Mouse (Mus musculus): ENCODE data around the gene Rtn4r. TPM values are rescaled to one million over a fixed set of nuclear protein-coding genes. Genes with fewer than 3 reads are reported as not detected.

Rtn4r gene
- 100 to 1,000 TPM; 100 to 120 (median 105) TPM for total RNA-seq (2022)

DNA sequence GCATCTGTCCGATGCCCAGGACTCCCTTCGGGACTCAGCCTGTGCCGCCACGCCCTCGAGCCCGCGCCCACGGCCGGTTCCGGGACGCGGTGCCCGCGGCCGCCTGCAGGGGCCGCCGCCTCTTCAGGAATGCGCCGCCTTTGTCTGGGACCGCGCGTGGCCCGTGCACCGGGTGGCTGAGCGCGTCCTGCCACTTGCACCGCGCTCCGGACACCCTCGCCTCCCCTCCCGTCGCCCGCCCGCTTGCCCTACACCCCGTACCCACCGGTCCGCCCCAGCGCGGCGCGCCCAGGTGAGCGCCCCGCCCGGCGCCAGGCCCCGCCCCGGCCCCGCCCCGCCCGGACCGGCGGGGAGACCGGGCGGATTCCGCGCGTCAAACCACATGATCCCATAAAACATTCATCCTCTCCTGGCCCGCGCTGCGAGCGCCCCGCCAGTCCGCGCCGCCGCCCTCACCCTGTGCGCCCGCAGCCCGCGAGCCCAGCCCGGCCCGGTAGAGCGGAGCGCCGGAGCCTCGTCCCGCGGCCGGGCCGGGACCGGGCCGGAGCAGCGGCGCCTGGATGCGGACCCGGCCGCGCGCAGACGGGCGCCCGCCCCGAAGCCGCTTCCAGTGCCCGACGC, at the start of gene Rtn4r:
Gene Rtn4r, plus strand, starts transcription at position 402 of the 621 bp plus-strand sequence.
- DNase-seq (ENCODE audit: low spot score in 2 of 2): no peak

DNA sequence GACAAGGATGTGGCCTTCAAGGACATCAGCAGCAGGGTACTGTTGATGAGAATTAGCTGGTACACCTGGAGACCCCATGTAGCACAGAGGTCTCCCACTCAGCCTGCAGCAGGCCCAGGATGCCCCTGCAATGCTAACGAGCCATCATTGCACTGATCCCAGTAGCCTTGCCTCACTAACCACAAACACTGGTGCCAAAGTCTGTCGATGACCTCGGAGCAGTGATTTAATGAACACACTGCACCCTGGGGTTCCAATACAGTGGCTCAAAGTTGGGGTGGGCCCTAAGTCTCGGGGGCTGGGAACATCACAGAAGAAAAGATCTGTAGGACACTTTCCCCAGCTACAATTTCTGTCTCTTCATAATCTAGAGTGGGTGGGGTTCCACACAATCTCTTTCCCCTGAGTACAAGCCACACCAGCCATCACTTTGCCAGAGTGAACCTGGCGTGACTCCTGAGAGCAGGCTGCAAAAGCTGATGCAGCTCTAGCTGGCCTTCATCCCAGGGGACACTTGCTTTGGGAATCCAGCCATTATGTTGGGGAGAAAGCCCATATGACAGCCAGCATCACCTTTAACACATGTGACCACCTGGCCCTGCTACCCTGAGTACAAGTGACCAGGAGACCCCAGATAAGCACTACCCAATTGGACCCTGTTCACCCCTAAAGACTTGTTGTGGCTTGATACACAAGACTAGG, 49.0 kb upstream of the Rtn4r start:
- DNase-seq (ENCODE audit: low spot score in 2 of 2): no peak

DNA sequence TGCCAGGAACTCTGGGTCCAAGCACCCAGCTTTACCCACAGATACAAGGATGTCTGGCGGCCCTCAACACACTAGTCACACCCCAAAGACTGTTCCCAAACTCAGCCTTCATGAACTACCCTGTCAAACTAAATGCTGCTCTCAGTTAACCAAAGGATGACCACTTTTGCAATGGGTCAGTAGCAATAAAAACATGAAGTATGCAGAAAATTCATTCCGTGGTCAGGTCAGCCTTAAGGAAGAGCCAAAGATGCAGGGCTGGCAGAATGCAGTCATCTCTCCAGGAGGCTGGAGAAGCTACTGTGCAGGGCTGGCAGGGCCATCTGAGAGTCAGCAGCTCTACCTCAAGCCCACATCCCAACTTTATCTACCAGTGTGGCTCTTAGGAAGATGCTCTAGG, 48.1 kb upstream of the Rtn4r start:
- DNase-seq (ENCODE audit: low spot score in 2 of 2): no peak

DNA sequence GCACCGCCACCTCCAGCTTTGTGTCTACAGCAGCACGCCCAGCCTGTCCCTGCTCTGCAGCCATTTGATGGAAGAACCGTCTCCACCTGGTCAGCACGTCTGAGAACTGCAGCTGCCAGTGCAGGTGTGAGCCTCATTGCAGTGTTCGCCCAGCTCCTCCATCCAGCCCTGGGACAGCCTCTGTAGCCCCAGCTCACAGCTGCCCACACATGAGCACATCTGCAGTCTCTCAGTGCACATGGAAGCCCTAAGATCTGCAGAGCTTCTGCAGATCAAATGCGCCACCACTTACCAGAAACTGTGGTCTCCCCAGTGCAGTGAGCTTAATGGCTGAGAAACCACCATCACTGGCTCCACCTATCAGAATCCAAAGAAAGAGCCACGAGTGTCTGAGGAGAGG, 47.3 kb upstream of the Rtn4r start:
- no peak for DNase-seq (ENCODE audit: low spot score in 2 of 2)

DNA sequence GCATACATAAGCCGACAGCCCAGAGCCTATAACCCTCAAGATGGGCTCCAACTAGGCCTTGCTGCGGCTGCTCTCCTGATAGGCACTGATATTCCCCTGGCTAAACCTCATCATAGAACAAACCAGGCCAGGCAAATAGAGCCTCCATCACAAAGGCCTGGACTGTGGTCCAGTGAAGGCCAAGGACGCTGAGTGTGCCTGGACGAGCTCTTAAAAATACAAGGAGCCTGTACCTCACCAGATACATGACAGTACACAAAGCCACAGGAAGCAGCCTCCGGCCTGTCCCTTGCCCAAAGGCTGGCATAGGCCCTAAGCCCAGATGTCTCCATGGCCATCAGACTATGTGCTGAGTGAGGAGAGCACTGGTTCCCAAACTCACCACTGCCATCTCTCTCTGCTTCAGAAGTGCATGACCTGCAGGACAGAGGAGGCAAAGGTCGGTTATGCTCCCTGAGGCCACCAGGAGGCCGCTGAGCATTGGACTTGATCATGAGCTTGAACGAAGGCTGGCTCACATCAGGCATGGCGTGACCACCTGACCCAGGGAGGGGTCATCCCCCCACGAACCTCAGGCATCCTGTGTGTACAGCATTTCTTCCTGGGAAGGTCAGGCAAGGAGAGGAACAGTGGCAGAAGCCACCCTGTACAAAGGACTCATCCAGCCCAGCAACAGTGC, 46.2 kb upstream of the Rtn4r start:
- no peak for DNase-seq (ENCODE audit: low spot score in 2 of 2)

DNA sequence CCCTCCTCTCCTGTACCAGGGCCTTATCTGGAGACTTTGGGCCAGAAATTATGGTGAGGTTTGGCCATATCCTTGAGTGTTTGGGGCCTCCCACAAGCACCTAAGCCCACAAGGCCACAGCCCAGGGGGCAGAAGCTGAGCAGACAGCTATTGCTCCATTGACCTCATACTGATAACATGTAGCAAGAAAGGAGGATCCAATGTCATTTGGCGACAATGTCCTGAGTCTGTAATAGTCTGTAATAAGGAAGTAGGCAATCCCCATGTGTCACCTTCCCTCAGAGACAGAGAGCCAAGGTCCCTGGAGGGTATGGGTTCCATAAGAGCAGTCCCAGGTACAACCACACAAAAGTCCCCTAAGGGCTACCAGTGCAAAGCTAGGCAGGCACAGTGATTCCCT, 45.2 kb upstream of the Rtn4r start:
- DNase-seq (ENCODE audit: low spot score in 2 of 2): no peak

DNA sequence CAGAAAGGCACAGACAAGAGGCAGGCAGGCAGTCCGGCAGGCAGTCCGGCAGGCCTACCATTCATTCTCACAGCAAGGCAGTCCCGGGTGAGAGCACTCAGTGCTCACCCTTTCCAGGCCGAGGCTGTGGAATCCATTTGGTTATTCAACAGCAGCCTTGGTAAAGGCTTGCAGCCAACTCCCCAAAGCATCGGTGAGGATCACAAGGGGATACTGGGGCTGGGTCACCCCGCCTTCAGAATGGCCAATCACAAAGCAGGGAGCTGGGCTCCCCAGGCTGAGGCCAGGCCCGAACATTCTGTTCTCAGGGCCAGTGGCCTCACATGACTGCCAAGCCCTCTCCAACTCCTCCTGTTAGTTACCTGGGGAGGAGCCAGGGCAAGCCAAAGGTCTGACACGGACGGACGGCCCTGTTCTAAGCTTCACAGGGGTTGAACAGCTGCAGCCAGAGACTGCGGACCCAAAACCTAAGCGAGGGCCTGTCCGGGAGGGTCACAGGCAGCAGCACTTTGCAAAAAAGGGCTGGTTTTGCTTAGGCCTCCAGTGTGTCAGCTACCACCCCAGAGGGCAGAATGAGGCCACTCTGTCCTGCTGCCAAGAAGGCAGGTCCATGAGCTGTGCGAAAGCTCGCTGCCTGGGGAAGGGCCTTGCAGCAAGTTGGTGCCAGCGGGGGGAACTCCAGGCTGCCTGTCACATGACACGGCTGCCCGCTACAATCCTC, 44.1 kb upstream of the Rtn4r start:
- peak in 1 of 2 experiments; percentile 78 for DNase-seq (ENCODE audit: low spot score in 2 of 2)

DNA sequence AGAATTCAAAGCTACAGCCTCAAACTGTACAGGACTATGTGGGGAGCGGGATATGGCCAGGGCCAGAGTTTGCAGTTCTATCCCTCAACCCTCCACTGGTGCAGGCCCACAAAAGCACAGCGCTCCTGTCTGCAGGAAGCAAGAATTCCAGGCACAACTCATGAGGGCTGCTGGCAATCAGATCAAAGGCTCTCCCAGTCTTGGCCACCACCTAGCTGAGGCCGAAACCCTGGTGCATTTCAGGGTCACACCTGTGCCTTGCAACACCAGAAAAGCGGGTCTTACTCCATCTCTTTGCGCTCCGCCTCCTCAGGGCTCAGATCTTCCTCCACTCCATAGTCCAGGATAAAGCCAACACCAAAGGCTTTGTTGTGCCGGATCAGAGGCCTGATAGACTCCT, 43.2 kb upstream of the Rtn4r start:
- no peak for DNase-seq (ENCODE audit: low spot score in 2 of 2)

DNA sequence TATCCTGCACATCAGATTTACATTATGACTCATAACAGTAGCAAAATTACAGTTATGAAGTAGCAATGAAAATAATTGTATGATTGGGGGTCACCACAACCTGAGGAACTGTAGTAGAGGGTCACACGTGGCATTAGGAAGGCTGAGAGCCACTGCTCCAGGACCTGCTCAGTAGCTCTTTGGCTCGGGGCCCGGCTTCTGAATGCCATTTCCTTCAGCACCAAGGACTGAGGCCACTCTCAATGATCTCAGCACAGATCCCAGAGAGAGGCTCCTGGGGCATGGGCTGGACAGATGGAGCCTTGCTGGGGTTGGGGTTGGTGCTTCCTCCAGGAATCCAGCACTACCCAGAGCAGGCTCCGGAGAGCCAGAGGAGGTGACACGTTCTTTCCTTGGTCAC, 40.3 kb upstream of the Rtn4r start:
- no peak for DNase-seq (ENCODE audit: low spot score in 2 of 2)

DNA sequence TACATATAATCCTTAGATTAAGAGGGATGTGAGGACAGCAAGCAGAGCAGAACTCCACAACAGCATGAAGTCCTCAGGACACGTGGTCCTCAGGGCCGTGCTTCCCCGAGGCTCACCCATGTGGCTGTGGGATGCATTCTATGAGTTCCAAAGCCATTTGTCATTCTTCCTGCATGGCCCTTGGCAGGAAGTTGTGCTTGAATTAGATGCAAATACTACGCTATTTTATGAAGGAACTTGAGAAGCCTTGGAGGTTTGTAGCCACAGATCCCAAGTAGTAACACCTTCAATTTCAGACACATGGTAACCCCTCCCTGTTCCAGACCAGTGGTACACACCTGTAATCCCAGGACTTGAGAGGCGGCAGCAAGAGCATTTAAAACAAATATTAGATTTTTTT, 31.1 kb upstream of the Rtn4r start:
- no peak for DNase-seq (ENCODE audit: low spot score in 2 of 2)

DNA sequence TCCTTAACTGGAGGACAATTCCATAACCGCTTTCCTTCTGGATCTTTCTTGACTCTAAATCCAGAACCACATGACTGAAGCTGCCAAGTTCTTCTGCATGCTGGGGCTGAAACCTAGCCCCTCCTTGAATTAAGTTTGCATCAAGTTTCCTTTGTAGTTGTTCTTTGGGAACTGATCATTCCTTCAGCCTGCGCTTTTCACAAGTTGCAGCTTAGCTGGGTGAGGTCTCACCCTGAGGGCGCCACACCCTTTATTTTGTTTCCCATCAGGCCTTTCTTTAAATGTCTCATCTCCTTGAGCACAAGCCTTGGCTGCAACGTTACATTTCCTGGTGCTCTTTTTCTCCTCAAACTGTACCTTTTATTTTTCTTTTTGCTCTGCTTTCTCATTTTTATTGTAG, 24.6 kb upstream of the Rtn4r start:
- no peak for DNase-seq (ENCODE audit: low spot score in 2 of 2)

DNA sequence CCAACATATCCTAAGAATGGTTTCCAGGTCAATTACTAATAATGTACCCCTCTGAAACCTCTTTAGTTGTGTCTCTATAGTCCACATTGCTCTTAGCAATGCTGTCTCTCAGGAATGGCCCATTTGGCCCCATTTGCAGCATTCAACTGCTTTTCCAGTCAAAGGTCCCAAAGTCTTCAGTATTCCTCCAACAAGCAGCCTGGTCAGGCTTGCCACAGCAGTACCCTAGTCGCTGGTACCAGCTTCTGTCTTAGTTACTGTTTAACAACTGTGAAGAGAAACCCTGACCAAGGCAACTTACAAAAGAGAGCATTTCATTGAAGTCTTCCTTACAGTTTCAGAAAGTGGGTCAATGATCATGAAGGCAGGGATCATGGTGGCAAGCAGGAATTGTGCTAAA, 24.1 kb upstream of the Rtn4r start:
- DNase-seq (ENCODE audit: low spot score in 2 of 2): no peak

DNA sequence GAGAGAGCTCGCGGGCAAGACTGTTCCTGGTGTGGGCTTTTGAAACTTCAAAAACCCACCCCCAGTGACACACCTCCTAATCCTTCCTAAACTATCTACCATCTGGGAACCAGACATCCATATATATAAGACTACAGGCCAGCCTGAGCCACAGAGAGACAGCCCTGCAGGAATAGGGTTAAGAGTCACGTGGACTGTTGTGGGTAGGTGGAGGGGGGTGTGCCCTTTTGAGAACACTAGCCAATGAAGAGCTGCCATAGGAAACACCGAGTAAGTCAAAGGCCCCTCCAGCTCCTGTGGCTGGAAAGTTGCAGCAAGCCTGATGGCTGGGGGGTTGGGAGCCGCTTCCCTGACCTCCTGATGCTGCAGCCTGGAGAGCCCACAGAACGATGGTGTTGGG, 23.6 kb upstream of the Rtn4r start:
- no peak for DNase-seq (ENCODE audit: low spot score in 2 of 2)

DNA sequence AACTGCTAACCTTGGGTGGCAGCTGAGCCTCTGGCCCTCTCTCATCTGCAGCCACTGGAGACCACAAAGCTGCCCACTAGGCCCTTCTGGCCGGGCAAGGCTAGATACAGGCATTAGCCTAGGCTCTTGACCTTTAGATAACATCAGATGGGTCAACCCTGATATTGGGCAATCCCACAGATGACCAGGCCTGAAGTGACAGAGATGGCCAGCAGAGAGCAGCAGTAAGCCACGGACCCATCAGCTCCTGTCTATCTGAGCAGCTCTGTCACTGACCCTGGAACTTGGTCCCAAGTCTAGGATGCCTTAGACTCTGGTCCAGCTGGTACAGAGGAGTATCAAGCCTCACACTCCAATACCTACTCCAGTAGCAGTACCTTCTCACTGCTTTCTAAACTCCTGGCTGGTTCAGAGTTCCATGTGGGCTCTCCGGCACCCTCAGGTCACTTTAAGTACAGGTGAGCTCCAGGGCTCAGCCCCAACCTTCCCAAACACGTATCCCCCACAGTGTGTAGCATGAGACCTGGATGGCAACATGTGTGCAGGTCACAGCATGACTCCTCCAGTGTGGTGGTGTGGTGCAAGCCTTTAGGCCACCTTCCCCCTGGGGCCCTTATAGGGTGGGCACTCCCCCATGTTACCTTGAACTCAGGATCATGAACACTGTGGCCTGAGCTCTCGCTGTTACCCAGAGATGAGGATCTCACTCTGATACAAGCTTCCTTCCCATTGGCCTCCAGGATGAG, 19.0 kb upstream of the Rtn4r start:
- DNase-seq (ENCODE audit: low spot score in 2 of 2): peak in 1 of 2 experiments; percentile 69

DNA sequence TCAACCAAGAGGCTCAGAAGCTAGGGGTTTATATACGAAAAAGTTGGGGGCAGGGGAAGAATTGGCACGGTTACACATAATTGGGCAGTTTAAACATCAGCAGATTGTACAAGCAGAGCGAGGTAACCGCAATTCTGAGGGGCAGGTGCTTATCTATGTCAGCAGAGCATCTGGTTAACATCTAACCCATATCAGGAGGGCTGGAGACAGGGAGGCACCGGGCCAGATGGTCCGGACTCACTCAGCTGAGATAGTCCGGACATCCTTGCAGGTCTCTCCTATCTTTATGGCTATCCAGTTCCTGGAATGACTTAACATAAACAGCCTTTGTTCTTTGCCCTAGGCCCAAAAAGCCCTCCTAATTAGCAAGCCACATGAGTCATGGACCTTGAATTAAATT, 16.4 kb upstream of the Rtn4r start:
- no peak for DNase-seq (ENCODE audit: low spot score in 2 of 2)

DNA sequence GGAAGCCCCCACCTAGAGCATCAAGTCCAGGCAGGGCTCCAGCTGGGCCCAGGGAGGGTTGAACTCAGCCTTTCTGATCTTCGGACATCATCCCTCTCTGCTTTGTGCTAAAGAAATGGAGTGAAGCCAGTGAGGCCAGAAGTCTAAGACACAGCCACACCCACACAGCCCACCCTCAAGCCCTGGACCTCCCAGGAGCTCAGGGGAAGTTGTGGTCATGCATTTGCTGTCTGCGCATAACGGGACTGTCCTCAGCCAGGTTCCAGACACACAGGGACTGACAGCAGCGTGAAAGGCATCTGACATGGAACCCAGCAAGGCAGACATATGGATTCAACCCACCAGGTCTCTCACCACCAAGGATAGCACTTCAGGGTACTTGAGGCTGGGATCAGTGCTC, 11.0 kb upstream of the Rtn4r start:
- DNase-seq (ENCODE audit: low spot score in 2 of 2): no peak

DNA sequence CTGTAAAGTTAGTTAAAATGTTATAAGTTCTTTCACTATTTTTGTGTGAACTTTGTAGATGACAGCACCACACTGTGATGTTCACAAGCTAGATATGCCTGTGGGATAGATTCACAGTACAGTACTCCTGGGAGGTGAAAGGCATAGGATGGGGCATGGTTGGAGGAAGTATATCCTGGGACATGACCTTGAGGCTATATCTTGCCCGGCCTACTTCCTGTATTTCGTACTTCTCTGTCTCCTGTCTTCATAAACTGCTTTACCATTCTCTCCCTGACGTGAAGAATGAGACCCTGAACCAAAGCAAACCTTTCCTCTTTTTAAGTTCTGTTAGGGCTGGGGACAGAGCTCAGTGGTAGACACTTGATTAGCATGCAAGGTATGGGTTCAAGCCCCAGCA, 9.2 kb upstream of the Rtn4r start:
- DNase-seq (ENCODE audit: low spot score in 2 of 2): no peak

DNA sequence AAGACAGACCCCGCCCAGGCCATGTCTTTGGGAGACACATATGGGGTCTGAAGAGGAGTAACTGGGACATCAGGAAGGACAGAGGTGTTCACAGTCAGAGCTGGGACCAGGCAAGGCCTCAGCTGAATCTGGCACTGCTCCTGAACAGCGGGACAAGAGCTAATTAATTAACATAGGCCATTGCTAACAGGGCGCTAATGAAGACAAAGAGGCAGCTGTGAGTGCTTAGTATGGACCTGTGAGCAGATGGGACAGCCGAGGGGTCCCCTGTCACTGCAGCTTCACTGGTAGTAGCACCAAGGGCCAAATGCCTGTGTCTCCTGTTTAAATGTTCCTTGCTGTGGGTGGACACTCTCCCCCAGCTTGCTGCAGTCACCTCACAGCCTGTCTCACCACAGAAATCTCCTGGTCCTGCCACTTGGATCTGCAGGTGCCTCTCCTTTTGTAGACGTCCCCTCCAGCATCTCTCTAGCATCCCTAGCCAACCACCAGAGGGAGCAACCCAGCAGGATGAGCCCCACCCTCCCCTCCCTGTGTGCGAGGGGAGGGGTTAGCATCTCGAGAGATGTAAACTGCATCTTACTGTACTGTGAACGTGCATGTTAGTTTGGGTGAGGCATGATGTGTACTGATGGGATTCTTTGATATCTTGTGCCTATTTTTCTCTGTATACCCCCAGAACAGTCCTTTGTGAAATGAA, 8.3 kb upstream of the Rtn4r start:
- no peak for DNase-seq (ENCODE audit: low spot score in 2 of 2)

DNA sequence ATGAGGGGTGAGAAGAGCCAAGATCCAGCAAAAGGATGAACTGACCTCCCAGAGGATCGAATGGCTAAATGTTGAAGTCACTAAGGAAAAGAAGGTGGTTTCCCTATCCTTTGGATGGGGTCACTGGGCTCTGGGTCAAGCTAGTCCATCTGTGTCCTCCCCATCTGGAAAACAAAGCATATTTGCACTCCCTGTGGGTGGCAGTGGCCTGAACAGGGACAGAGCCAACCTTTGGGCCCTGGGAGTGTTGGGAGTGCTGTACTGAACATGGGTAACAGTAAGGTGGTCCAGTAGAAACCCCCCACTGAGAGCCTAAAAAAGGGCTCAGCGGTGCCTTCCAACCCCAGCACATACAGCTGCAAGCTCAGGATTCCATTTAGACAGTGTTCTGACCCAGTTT, 4.7 kb upstream of the Rtn4r start:
- no peak for DNase-seq (ENCODE audit: low spot score in 2 of 2)

DNA sequence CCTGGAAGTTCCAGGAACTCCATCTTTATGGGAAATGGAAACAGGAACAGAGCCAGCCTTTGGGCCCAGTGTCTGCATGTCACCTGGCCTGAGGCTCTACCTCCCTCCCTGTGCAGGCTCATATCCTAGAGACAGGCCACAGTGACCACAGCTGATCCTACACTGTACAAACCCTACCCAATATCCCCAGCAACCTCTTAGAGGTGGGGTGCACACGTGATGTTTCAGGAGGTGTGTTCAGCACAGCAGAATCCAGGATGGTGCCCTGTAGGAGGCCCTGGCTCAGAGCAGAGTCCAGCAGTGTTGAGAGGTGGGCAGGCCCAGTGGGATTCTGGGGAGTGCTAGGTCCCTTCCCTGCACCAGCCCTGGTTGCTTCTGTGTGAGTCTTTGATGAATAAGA, 4.0 kb upstream of the Rtn4r start:
- no peak for DNase-seq (ENCODE audit: low spot score in 2 of 2)

DNA sequence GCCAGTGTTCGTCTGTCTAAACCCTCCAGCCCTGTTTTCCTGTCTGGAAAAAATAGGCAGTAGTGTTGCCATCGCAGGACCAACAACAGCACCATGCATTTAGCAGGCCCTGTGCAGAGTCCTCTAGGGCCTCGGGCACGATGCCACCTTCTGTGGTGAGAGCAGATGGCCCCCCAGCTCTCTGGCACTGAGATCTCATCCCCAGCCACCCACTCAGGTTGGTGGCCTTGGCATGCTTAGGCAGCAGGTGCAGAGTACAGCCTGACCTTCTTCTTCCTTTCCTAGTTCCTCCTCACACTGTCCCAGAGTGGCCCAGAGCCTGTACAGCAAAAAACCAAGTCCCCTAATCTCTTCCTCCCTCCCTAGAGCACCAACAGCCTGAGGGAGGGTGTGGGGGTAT, 3.4 kb upstream of the Rtn4r start:
- DNase-seq (ENCODE audit: low spot score in 2 of 2): no peak

Measured in left cerebral cortex, adult 8-10 months (tissue).